Mouse (Mus musculus) G1E-ER4 (cell line): ENCODE measurements around the gene Rnf181. TPM values are rescaled to one million over a fixed set of nuclear protein-coding genes. Genes with fewer than 3 reads are reported as not detected.
A peak's percentile ranks its signal among the peaks of the same experiment; 100 is the strongest.

Source experiments
- GATA1 ChIP-seq: IDR thresholded peaks from one replicate; pipeline ENCODE4 v1.8.0; 2012; ENCODE audit warnings: low read length, inconsistent platforms
- polyA plus RNA-seq: library from polyadenylated mRNA; stranded (reverse); fragments of >175 nt; gene quantifications from 2 replicates; pipeline ENCODE4 v1.2.3, GENCODE M21; 2012

Rnf181 gene
- polyA plus RNA-seq, 1 experiment, result 99.4 TPM

DNA sequence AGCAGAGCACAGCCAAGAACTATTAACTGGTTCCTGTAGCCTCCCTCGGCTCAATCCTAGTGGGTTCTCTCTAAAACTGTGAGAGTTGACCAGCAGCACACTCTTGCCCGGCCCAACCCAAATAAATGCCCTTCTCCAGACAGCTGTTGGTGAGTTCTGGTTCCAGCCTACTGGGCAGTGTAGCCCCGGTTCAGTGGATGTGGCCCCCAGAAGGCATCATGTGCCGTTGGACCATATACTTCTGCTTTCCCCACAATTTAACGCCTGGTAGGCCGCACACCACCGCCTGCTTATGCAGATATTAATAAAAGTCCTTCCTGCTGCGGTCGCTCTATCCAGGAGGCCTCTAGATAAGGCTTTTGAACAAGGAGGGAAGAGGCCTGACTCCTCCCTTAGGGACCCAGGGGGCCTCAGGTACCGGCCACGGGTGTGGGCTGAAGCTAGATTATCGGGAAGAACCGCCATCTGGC is 22.8 kb upstream of the Rnf181 start:
- peak; percentile 89 for TF ChIP-seq GATA1

DNA sequence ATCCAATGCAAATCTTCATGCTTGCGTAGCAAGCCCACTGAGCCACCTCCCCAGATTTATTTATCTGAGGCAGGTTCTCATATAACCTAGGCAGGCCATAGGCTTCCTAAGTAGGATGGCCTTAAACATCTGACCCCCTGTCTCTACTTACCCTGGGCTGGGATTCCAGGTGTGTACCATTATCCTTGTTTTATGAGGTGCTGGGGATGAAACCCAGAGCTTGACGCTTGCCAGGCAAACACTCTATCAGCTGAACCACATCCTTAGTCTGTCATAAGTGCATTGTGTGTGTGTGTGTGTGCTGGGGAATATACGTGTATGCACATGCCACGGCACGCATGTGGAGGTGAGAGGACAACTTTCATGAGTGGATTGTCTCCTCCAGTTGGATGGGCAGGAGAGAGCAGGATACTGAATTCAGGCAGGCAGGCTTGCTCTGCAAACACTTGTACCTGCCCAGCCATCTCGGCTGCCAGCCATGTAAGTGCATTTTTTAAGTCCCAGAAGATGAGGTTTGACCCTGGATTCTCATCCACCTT is 22.1 kb upstream of the Rnf181 start:
- no peak for TF ChIP-seq GATA1

DNA sequence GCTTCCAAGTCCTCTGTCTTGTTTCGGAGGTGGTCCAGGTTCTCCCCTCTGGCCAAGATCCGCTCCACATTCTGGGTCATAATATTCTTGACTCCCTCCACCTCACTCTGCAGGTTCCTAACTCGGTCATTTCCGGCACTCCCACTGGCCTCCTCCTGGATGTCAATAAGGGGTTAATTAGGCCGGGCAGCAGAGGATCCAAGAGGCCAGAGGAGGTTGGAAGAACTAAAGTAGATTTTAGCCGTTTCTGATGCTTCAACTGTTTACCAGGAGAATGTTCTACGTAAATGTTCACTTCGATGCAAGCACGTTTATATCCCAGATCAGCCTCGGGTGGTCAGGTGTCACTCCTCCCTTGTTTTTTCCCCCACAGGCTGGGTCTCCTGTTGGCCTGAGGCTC is 21.5 kb upstream of the Rnf181 start:
- no peak for TF ChIP-seq GATA1

DNA sequence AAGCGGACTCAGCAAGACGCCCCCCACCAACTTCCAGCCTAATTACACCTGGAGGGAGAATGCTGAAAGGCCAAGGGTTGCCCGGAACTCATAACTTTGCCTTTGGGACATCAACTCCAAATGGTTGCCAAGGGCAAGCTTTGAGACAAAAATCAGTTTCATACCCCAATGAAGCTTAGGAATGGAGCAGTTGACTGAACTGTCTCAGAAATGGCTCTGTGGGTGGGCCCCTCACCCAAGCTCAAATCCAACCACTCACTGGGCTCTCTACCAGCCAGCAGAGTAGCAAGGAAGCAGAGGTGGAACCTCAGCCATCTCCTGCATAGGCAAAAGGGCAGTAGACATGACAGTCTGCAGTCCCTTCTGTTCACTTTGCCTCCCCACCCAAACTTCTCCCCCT is 21.1 kb upstream of the Rnf181 start:
- TF ChIP-seq GATA1, result no peak

DNA sequence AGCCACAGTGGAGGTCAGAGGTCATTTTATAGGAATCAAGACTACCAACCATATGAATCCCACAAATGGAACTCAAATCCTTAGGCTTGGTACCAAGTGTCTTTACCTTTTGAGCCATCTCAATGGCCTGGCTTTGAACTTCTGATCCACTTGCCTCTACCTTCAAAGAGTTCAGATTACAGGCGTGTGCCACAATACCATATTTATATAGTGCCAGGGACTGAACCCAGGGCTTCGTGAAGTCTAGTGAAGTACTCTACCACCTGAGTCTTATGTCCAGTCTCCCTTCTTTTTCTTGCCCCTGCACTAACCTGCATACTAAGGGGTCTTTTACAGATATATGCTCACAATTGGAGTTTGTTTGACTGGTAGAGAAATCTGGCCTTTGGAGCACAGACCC is 19.8 kb upstream of the Rnf181 start:
- no peak for TF ChIP-seq GATA1

DNA sequence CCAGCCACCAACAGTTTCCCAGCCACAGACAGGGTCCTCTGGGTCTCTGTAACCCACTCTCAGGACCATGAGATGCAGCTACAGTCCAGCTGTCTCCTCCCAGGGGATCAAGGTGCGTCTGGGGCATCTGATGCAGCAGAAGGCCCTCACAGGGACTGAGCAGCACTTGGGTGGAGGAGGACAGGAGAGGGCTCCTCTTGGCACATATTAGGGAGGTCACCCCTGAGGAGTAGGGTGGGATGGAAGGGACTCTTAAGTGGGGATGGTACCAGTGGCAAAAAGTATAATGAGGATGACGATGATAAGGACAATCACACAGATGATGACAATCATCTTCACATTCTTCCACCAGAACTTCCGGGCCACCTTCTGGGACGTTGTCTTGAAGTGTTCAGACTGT is 18.5 kb upstream of the Rnf181 start:
- TF ChIP-seq GATA1, result no peak

DNA sequence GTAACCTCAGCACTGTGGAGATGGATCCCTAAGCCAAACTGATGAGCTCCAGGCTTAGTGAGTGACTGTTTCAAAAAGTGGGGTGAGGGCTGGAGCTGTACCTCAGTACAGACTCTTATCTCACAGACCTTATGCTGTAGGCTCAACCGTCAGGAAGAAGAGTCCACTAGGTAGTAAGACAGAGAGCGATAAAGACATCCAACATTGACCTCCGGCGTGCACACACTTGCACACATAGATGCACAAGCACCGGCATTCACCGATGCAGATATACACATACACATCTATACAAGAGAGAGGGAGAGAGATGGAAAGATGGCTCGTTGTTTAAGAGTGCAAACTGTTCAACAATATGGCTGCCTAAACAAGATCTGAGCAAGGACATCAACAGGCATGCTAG is 17.2 kb upstream of the Rnf181 start:
- TF ChIP-seq GATA1, result peak; percentile 68

DNA sequence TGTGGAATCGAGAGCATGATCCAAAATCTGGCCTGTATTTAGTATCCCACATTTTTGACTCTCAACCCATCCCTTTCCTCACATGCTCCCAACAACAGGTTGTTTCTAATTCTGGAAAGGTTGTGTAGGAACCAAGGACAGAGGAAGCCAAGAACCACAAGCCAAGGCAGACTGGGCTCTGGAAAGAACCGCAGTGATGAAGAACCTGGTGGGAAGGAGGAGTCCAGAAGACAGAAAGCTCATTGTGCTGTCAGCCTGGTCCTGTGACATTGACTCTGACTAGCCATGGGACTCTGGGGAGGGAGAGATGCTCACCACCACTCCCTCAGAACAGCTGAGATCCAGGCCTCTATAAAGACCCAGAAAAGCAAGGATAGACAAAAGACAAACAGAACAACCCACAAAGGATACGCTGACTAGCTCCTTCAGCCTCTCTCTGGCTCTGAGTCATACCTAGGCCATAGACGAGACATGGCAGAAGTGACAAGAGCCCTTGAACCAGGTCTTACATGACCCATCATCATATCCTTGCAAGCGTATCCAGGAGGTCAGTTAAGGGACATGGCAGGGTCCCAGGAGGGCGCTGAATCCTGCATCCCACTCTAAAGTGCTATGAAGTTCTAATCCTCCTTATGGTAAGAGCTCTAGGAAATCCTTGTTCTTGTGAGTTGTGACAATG is 16.5 kb upstream of the Rnf181 start:
- TF ChIP-seq GATA1, result no peak

DNA sequence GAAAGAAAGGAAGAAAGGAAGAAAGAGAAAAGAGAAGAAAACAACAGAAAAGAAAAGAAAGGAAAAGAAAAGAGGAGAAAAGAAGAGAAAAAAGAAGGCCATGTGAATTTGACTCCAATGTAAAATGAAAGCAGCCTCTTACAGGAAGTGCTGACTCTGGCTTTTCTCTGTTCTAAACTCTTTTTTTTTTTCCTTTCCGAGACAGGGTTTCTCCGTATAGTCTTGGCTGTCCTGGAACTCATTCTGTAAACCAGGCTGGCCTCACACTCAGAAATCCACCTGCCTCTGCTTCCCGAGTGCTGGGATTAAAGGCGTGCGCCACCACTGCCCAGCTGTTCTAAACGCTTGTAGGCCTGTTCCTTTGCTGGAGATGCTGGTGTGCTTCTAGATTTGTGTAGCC is 15.7 kb upstream of the Rnf181 start:
- TF ChIP-seq GATA1, result no peak

DNA sequence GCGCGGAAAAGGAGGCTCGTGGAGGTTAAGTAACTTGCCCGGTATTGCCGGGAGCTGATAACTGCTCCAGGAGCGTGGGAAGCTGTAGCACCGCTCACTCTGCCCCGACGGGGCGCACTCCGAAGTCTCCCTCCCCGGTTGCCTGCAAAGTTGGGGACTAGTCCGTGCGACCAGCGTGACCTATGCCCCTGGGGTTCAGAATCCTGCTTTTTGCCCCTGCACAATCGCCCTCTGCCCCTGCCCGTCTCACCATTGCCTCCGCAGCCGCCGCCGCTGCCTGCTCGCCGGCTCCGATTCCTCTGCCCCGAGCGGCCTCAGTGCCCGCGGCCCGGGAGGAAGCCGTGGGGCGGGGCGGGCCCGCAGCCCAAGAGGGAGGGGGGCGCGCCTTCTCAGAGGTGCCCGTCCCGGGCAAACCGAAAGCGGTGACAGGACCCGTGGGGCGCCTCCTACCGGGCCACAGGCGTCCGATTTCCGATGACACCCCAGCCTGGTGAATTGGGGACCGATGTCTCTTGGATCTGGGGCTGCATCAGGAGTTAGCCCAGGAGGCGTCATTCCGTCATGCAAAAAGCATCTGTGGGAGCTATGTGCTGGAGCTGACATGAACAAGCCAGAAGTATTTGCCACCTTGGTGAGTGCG is 13.5 kb upstream of the Rnf181 start, which contains the start of gene Vamp5:
Gene Vamp5, minus strand, starts transcription at position 338 of the 640 bp plus-strand sequence.
- TF ChIP-seq GATA1, result no peak

DNA sequence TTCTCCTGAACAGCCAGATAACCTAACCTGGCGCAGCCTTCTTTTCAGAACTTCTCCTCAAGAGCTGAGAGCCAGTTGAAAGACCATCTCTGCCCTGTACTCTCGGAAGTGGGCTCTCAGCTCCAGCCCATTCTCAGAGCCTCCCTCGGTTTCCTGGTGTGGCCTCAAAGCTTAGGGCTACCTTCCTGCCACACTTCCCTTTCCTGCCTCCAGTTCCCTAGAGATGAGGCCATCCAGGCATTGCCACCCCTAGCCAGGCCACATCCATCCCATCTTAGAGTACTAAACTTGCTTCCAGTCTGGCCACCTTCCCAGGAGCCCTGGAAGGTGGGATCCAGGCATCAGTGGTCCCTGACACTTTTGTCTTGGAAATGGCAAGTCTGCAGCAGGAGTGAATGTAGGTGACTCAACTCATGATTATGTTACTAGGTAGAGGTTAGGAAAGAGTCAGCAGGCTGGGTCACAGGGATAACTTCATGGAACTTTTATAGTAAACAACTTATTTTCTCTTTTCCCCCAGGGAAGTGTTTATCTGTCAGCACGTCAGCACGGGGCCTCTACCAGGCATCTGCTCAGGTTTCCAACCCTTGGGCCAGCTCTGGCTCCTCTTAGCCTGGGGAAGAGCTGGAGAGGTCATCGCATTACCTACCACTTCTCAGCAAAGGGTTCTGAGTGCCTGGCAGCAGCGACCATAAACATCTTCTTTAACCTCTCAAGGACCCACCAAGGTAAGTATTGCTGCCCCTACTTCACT is 12.8 kb upstream of the Rnf181 start:
- no peak for TF ChIP-seq GATA1

DNA sequence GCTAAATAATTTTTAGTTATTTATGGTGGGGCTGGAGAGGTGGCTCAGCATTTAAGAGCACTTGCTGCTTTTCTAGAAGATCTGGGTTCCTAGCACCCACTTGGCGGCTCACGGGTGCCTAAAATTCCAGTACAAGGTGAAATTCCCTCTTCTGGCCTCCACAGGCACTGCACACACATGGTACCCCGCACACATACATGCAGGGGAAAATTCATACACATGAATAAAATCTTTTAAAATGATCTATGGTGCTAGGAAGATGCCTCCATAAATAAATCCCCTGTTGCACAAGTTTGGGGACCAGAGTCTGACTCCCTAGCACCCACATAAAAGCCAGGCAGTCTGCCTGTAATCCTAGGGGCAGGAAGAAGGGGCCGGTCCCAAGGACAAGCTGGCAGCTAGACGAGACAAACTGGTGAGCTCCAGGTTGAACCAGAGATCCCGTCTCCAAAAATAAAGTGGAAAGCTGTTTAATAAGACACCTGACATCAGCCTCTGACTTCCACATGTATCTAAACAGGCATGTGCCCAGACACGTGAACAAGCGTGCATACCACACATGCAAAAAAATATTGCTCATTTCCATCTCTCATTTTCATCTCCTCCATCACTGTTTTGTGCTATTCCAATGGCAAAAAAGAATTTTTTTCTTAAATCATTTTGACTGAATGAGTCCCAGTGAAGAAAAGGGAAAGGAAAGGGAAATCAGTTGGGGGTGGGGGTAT is 11.9 kb upstream of the Rnf181 start:
- no peak for TF ChIP-seq GATA1

DNA sequence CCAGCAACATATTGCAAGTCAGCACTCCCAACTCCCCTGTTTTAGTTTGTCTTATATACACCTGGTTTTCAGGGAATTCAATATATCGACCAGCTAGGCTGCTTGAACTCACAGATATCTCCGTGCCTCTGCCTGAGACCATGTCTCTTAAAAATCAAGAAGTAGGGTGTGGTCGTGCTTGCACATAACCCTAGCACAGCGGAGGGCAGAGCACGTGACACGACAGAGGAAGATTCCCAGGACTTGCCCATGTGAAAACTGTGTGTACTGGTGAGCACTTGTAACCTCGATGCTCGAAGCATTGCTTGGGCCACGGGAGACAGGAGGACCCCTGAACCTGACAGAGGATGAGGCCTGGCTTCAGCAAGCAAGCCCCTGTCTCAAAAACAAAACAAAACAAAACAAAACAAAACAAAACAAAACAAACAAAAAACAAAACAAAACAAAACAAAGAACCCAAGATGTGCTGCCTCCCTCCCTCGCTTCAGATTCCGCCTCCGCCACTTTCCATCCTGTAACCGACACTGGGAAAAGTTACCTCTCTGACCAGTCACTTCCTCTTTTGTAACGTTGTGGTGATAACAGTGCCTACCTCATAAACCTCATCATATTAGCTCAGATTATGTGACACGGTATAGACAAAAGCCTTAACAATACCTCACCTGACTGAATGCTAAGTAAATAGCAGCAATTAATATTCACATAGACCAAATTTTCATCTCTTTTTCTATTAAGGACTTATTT is 8.2 kb upstream of the Rnf181 start:
- TF ChIP-seq GATA1, result no peak

DNA sequence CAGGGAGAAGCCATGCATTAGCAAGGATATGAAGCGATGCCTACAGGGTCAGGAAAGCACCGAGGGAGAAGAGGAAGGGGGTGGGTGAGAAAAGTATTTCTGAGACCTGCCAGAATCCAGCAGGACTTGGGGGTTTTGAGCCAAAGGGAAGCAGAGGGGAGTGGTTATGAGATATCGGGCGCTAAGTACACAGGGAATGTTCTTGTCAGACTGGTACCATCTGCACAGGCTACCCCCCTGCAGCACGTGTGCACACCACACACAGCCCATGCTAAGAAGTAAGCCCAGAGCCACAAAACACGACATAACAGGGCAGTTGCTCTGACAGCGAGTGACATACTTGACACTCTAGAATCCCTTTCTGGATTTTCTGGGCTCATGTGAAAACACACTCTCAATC is 7.5 kb upstream of the Rnf181 start:
- no peak for TF ChIP-seq GATA1

DNA sequence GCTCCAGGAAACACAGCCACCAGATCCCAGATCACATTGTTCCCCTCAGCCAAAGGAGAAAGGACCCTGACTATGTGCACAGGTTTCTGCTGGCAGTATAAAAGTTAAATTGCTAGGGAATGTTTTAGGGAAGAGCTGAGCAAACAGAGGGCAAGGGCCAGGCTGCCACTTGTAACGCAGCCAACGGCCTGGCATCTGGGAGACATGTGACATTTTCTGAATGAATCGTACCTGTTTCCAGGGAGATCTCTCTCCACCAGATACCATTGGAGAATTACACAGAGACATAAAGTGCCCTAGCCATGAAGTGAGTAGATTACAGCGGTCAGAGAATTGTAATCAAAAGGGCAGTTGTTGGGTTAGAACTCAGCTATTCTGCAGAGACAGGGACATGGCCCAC is 6.4 kb upstream of the Rnf181 start:
- TF ChIP-seq GATA1, result no peak
